Mouse (Mus musculus): ENCODE measurements around the gene Igfbp6. TPM values are rescaled to one million over a fixed set of nuclear protein-coding genes. Genes with fewer than 3 reads are reported as not detected.

The Igfbp6 gene
- polyA plus RNA-seq, 1 experiment from 2014 or later, result 27.1 TPM

DNA sequence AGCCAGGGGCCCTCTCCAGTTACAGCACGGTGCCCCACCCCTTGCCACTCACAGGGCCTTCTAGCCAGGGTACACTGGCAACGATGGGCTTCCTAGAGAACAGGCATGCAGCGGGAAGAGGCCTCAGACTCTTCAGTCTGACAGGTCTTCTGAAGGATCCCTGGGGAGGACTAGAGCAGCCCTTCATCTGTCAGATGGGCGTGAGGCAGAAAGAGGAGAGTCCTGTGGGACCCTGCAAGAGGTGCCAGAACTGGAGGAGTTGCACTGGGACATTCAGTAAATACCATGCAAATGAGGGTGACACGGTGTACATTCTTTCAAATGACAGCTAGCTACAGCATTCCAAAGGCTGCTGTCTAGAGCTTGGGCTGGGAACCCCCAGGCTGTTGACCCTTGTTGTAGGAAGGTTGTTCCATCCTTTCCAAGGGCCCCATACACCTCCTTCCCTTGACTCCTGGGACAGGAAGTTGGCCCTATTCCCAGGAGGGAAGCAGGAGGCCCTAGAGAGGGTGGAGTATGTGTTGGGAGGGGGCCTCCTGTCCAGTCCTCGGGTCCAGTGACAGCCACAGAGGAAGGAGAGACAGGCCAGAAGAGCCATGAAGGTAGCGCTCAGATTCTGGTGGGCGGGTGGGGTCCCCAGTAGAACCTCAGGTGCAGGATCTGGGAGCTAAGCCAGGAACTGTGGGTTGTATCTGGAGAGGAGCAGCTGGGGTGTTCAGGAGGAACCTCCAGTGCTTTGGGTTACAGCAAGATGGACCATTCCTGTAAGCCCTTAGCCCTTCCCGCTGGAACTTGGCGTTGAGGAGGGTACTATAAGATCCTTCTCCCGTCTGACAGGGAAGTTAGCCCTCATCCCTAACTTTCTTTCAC, 42.3 kb upstream of the Igfbp6 start:
- ATAC-seq (ENCODE audit: low FRiP score, low TSS enrichment), result no peak
- 19% methylated on average over 11 of the region's 11 CpGs for WGBS
- H3K27ac ChIP-seq (ENCODE audit: low read depth, low read length), result peak overlapping the region; percentile 98
- H3K9me3 ChIP-seq (ENCODE audit: control insufficient read depth, low read length), result no peaks in the 10 kb centered on the region
- H3K27me3 ChIP-seq (ENCODE audit: control insufficient read depth, insufficient read depth, low read length), result no peaks in the 10 kb centered on the region
- peaks cover 25% of the 10 kb centered on the region for H3K36me3 ChIP-seq (ENCODE audit: control insufficient read depth, insufficient read depth, low read length)
- H3K4me1 ChIP-seq (ENCODE audit: control insufficient read depth, insufficient read depth, low read length), result peaks cover 74% of the 10 kb centered on the region
- H3K9ac ChIP-seq (ENCODE audit: low read depth, low read length), result peak overlapping the region; percentile 65; the same call in 1 of the 2 replicates
- peak overlapping the region; percentile 83 for H3K4me2 ChIP-seq (replicated peaks; ENCODE audit: low read depth, low read length)
- peak overlapping the region; percentile 53 for H3K4me3 ChIP-seq (ENCODE audit: low read length)

DNA sequence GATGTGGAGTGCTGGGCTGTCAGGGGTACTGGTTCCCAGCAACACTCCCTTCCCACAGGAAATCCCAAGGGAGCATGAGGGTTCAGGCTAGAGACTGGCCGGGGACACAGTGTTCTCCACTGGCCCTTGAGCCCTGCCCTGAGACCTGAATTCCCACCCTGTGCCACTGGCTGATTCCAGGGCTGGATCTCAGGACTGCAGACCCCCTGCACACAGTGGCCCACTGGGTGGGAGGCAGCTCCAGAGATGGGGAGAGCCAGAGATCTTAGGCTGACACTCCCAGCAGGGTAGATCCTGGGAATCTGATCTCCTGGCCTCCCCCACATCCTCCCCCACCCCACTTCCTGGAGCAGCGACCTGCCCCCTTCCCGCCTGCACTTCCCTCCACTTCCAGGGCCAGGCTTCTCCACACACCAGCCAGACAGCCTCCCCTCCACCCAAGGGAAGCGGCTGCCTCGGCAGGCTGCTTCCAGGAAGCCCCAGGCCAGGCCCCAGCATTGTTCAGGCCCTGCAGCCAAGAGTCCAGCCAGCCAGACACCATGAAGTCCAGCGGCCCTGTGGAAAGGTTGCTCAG, 41.5 kb upstream of the Igfbp6 start:
- peak overlapping the region; percentile 98 for H3K27ac ChIP-seq (ENCODE audit: low read depth, low read length)
- H3K27me3 ChIP-seq (ENCODE audit: control insufficient read depth, insufficient read depth, low read length), result no peaks in the 10 kb centered on the region
- peak overlapping the region; percentile 53 for H3K4me3 ChIP-seq (ENCODE audit: low read length)
- peaks cover 74% of the 10 kb centered on the region for H3K4me1 ChIP-seq (ENCODE audit: control insufficient read depth, insufficient read depth, low read length)
- no peaks in the 10 kb centered on the region for H3K9me3 ChIP-seq (ENCODE audit: control insufficient read depth, low read length)
- H3K36me3 ChIP-seq (ENCODE audit: control insufficient read depth, insufficient read depth, low read length), result peaks cover 21% of the 10 kb centered on the region
- peak overlapping the region; percentile 65 for H3K9ac ChIP-seq (ENCODE audit: low read depth, low read length)
- peak overlapping the region; percentile 83 for H3K4me2 ChIP-seq (replicated peaks; ENCODE audit: low read depth, low read length)
- ATAC-seq (ENCODE audit: low FRiP score, low TSS enrichment), result peak; percentile 40
- WGBS, result 7% methylated on average over 6 of the region's 6 CpGs

DNA sequence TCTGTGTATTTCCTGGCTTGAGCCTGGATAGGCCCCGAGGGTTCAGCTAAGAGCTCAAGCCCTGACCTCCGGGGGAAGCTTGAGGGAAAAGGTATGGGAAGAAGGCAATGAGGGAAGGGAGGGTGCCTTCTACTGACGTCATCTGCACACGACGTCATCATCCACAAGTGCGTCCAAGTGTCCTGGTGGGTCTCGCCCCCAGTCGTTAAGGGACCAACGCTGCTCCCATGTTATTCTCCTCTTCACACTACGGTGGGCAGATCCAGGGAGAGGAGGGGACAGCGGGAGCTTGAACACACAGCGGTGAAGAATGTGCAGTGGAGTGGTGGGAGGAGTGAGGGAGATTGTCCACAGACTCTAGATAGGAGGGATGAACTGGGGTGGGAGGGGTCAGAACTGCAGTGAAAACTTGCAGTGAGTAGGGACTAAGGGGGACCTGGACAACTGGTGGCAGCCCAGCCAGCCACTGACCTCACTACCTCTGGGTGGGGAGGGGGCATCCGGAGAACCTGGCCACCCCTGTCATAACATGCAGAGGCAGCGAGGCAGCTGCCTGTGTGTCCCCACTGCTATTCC, 40.7 kb upstream of the Igfbp6 start:
- Histone ChIP-seq H3K36me3 (ENCODE audit: control insufficient read depth, insufficient read depth, low read length) (peaks cover 23% of the 10 kb centered on the region), H3K27ac (ENCODE audit: low read depth, low read length) (peak overlapping the region; percentile 98), H3K4me3 (ENCODE audit: low read length) (peak overlapping the region; percentile 53), H3K27me3 (ENCODE audit: control insufficient read depth, insufficient read depth, low read length) (no peaks in the 10 kb centered on the region), H3K4me2 (replicated peaks; ENCODE audit: low read depth, low read length) (peak overlapping the region; percentile 83), H3K9ac (ENCODE audit: low read depth, low read length) (peak overlapping the region; percentile 65), H3K9me3 (ENCODE audit: control insufficient read depth, low read length) (no peaks in the 10 kb centered on the region), H3K4me1 (ENCODE audit: control insufficient read depth, insufficient read depth, low read length) (peaks cover 74% of the 10 kb centered on the region)
- peak; percentile 8 for ATAC-seq (ENCODE audit: low FRiP score, low TSS enrichment)
- WGBS, result 3% methylated on average over 14 of the region's 14 CpGs

DNA sequence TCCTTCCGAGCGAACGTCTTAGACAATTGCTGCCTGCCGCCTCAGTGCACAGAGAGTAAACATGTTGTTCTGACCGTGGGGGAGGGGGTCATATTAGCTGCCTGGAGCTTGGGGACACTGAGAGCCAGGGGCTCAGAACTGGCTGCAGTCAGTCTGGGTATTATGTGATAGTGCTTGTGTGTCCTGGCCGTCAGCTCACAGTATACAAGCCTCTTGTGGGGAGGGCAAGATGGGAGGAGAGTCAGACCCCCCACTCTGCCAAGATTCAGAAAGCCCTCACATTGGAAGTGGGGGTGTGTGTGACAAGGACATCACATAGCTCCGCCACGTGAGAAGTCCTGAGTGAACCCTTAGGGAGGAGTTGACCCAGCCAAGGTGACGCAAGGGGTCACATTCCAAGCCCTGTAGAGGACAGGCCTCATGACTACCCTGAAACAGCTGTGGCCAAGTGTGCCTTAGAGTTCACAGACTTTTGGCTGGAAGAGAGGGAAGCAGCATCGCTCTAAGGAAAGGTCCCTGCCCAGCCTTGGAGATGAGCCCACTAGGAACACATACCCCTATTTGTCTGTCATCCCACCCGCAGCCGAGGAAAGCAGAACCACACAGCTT, 40.1 kb upstream of the Igfbp6 start:
- peak overlapping the region; percentile 65 for H3K9ac ChIP-seq (ENCODE audit: low read depth, low read length)
- H3K4me1 ChIP-seq (ENCODE audit: control insufficient read depth, insufficient read depth, low read length), result peaks cover 70% of the 10 kb centered on the region
- WGBS, result 13% methylated on average over 12 of the region's 12 CpGs
- H3K9me3 ChIP-seq (ENCODE audit: control insufficient read depth, low read length), result no peaks in the 10 kb centered on the region
- H3K4me3 ChIP-seq (ENCODE audit: low read length), result peak overlapping the region; percentile 53
- peak overlapping the region; percentile 83 for H3K4me2 ChIP-seq (replicated peaks; ENCODE audit: low read depth, low read length)
- peaks cover 29% of the 10 kb centered on the region for H3K36me3 ChIP-seq (ENCODE audit: control insufficient read depth, insufficient read depth, low read length)
- no peak; the same call in 1 of the 2 replicates for ATAC-seq (ENCODE audit: low FRiP score, low TSS enrichment)
- H3K27ac ChIP-seq (ENCODE audit: low read depth, low read length), result peak overlapping the region; percentile 98
- H3K27me3 ChIP-seq (ENCODE audit: control insufficient read depth, insufficient read depth, low read length), result no peaks in the 10 kb centered on the region

- no peaks in the 10 kb centered on the region for H3K9me3 ChIP-seq (ENCODE audit: control insufficient read depth, low read length)
- no peak overlapping the region for H3K27ac ChIP-seq (ENCODE audit: low read depth, low read length)
- peak overlapping the region; percentile 10; the same call in 1 of the 2 replicates for H3K4me2 ChIP-seq (replicated peaks; ENCODE audit: low read depth, low read length)
- H3K36me3 ChIP-seq (ENCODE audit: control insufficient read depth, insufficient read depth, low read length), result peaks cover 42% of the 10 kb centered on the region
- H3K4me3 ChIP-seq (ENCODE audit: low read length), result no peak overlapping the region
- WGBS, result 34% methylated on average over 5 of the region's 5 CpGs
- ATAC-seq (ENCODE audit: low FRiP score, low TSS enrichment), result no peak
- H3K4me1 ChIP-seq (ENCODE audit: control insufficient read depth, insufficient read depth, low read length), result peaks cover 65% of the 10 kb centered on the region
- H3K27me3 ChIP-seq (ENCODE audit: control insufficient read depth, insufficient read depth, low read length), result no peaks in the 10 kb centered on the region
- H3K9ac ChIP-seq (ENCODE audit: low read depth, low read length), result no peak overlapping the region
Measured at GRCm38 (mm10) chr15:102105360-102105759, 38.8 kb upstream of the Igfbp6 start.

- ATAC-seq (ENCODE audit: low FRiP score, low TSS enrichment), result no peak
- H3K27me3 ChIP-seq (ENCODE audit: control insufficient read depth, insufficient read depth, low read length), result no peaks in the 10 kb centered on the region
- H3K9ac ChIP-seq (ENCODE audit: low read depth, low read length), result peak overlapping the region; percentile 37; the same call in 1 of the 2 replicates
- no peak overlapping the region for H3K4me3 ChIP-seq (ENCODE audit: low read length)
- no peak overlapping the region for H3K27ac ChIP-seq (ENCODE audit: low read depth, low read length)
- no peaks in the 10 kb centered on the region for H3K9me3 ChIP-seq (ENCODE audit: control insufficient read depth, low read length)
- H3K4me1 ChIP-seq (ENCODE audit: control insufficient read depth, insufficient read depth, low read length), result peaks cover 63% of the 10 kb centered on the region
- WGBS, result 25% methylated on average over 18 of the region's 18 CpGs
- H3K36me3 ChIP-seq (ENCODE audit: control insufficient read depth, insufficient read depth, low read length), result peaks cover 48% of the 10 kb centered on the region
- peak overlapping the region; percentile 45 for H3K4me2 ChIP-seq (replicated peaks; ENCODE audit: low read depth, low read length)
Measured at GRCm38 (mm10) chr15:102105764-102106730, 38.1 kb upstream of the Igfbp6 start.

DNA sequence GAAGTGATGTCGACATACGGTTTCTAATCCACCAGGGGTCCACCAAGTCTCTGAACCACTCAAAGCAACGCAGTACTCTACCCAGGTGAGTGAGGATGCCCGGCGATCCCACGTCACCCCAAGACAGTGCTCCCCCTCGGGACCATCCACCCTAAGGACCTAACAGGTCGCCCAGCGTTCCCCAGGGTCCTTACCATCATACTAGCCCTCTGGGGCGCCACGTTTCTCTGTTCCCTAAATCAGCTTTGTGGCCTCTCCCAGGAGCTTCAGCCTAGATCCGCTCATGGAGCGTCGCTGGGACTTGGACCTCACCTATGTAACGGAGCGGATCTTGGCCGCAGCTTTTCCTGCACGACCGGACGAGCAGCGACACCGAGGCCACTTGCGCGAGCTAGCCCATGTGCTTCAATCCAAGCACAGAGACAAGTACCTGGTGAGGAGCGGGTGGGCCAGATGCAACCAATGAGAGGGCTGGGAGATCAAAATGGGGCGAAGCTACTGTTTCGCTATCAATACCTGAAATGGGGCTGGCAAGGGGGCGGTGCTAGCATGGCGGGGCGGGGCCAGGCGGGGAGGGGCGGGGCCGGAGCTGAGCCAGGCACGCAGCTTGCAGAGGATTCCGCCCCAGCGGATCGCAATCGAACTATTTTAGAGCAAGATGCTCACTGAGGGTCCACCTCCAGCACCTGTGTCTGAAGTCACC, 37.3 kb upstream of the Igfbp6 start:
- Histone ChIP-seq H3K4me2 (replicated peaks; ENCODE audit: low read depth, low read length) (peak overlapping the region; percentile 45), H3K36me3 (ENCODE audit: control insufficient read depth, insufficient read depth, low read length) (peaks cover 56% of the 10 kb centered on the region), H3K4me3 (ENCODE audit: low read length) (peak overlapping the region; percentile 26), H3K27ac (ENCODE audit: low read depth, low read length) (no peak overlapping the region), H3K4me1 (ENCODE audit: control insufficient read depth, insufficient read depth, low read length) (peaks cover 55% of the 10 kb centered on the region), H3K9me3 (ENCODE audit: control insufficient read depth, low read length) (no peaks in the 10 kb centered on the region), H3K27me3 (ENCODE audit: control insufficient read depth, insufficient read depth, low read length) (no peaks in the 10 kb centered on the region), H3K9ac (ENCODE audit: low read depth, low read length) (no peak overlapping the region)
- WGBS, result 23% methylated on average over 38 of the region's 38 CpGs
- no peak for ATAC-seq (ENCODE audit: low FRiP score, low TSS enrichment)

Measured in kidney, embryonic 14.5 days (tissue).